Mouse (Mus musculus) megakaryocyte, embryonic 14.5 days (primary cell): ENCODE results near the gene Itgb5.

Experiments used
- FLI1 ChIP-seq: IDR thresholded peaks from 2 replicates; pipeline ENCODE4 v1.6.1; 2012; ENCODE audit warnings: low read length, inconsistent platforms, mixed read lengths
- GATA1 ChIP-seq: IDR thresholded peaks from 3 replicates; pipeline ENCODE4 v1.6.1; 2012; ENCODE audit warnings: mixed read lengths, low read length, inconsistent platforms, borderline replicate concordance

DNA sequence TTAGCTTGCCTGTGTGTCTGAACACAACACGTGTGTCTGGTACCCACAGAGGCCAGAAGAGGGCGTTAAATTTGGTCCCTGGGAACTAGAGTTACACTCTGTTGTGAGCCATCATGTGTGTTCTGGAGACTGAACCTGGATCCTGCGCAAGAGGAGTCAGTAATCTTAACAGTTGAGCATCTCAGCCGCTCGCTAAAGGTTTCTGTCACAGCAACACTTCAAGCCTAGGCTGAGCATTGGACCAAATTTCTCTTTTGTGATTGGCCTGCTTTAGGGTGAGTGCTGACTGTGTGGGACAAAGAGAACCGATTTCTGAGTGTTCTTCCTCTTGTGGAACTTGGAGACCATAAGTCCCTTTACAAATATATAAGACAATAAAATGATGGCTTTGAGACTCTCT, 120.9 kb downstream of the Itgb5 start:
- no peak for TF ChIP-seq GATA1
- TF ChIP-seq FLI1 = no peak
